Mouse (Mus musculus): ENCODE measurements at regions not wholly inside any gene's neighbourhood (a gene's known extent, or its start where the extent isn't known, plus 50 kb on each side); places are given as distances from the start of the nearest gene placed in this dataset.

DNA sequence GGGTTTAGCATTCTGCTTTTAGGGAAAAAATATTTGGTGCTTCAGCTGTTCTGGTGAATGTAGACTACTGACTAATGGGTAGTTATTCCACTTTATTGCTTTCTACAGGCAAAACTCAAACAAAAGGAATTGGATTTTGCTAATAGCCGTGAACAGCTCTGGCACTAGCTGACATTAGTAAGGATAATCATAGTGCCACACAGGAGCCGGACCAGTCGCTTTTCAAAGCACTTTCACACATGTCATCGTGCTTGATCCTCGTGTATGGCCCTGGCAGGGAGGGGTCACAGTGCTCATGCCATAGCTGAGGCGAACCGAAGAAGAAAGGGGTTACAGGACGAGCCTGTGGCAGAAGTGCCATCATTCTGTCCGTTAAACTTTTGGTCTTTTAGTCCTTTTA lies 153.2 kb upstream of the Atp5g3 start:
- no peaks in the 10 kb centered on the region for H3K79me2 ChIP-seq (replicated peaks; ENCODE audit: control insufficient read depth, extremely low read depth, insufficient read depth, poor library complexity, severe bottlenecking)
- no peaks in the 10 kb centered on the region for H3K9me3 ChIP-seq (replicated peaks; ENCODE audit: low read length)
- H3K9ac ChIP-seq (ENCODE audit: insufficient read depth, low read depth): no peak overlapping the region
- DNase-seq (ENCODE audit: extremely low read depth): no peak
- H3K27me3 ChIP-seq (replicated peaks): no peaks in the 10 kb centered on the region
- in situ Hi-C loops (cut with MboI; ENCODE audit: low pct_ligation_motif_present, low pct_unique_long_range_greater_than_20kb, low sequenced_read_pairs) (loop anchor here (10.0 to 25.0 kb wide), 2 partner anchors 198 to 600 kb away; partner anchors contain the start of gene Hoxd13), dilution Hi-C loops (cut with MboI; ENCODE audit: extremely low pct_ligation_motif_present, extremely low pct_unique_long_range_greater_than_20kb, low sequenced_read_pairs) (no loop called here)
- H3K4me3 ChIP-seq (replicated peaks in 1 of 3; ENCODE audit: low read depth in 2 of 3, low read length in 2 of 3, poor library complexity in 1 of 3): no peak overlapping the region
- H3K4me2 ChIP-seq (ENCODE audit: insufficient read depth, low read depth, poor library complexity, severe bottlenecking): no peak overlapping the region
- H3K27ac ChIP-seq (ENCODE audit: insufficient read depth, low read depth): no peak overlapping the region
- TF ChIP-seq TBP (conservative IDR thresholded peaks at IDR 0.05; ENCODE audit: low read depth, low read length) (no peak), KAT2A (IDR thresholded peaks at IDR 0.05; ENCODE audit: insufficient replicate concordance, low read length) (no peak), MAFK (IDR thresholded peaks at IDR 0.05; ENCODE audit: insufficient replicate concordance, low read length) (no peak), RCOR1 (conservative IDR thresholded peaks at IDR 0.05; ENCODE audit: low read depth, low read length) (no peak)
- no peaks in the 10 kb centered on the region for H3K4me1 ChIP-seq (ENCODE audit: control insufficient read depth in 1 of 2, insufficient read depth in 2 of 2)
- H3K36me3 ChIP-seq (replicated peaks in 1 of 2; ENCODE audit: control insufficient read depth in 1 of 2, insufficient read depth in 1 of 2, low read length in 1 of 2): no peaks in the 10 kb centered on the region

DNA sequence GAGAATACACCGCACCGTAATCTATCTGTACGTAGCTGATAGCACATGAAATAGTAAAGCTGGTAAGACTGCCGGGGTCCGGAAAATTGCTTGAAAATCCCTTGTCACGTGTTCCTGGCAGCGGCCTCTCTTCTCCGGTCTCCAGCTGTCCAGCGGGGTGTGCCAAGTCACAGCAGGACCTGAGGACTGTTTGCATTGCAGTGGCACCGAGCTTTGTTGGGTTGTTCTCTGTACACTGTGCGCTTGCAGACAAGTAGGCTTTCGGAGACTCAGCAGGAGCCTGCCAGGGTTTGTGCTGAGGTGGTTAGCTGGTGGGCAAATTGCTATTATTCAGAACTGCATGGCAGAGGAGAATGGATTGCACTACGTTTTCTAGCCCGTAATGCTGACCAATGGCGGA lies 152.7 kb upstream of the Atp5g3 start:
- Histone ChIP-seq H3K4me2 (ENCODE audit: insufficient read depth, low read depth, poor library complexity, severe bottlenecking) (no peak overlapping the region), H3K27me3 (replicated peaks) (no peaks in the 10 kb centered on the region), H3K4me1 (ENCODE audit: control insufficient read depth in 1 of 2, insufficient read depth in 2 of 2) (no peaks in the 10 kb centered on the region), H3K36me3 (replicated peaks in 1 of 2; ENCODE audit: control insufficient read depth in 1 of 2, insufficient read depth in 1 of 2, low read length in 1 of 2) (no peaks in the 10 kb centered on the region), H3K27ac (ENCODE audit: insufficient read depth, low read depth) (no peak overlapping the region), H3K9me3 (replicated peaks; ENCODE audit: low read length) (no peaks in the 10 kb centered on the region), H3K4me3 (replicated peaks in 1 of 3; ENCODE audit: low read depth in 2 of 3, low read length in 2 of 3, poor library complexity in 1 of 3) (no peak overlapping the region), H3K79me2 (replicated peaks; ENCODE audit: control insufficient read depth, extremely low read depth, insufficient read depth, poor library complexity, severe bottlenecking) (no peaks in the 10 kb centered on the region), H3K9ac (ENCODE audit: insufficient read depth, low read depth) (no peak overlapping the region)
- DNase-seq (ENCODE audit: extremely low read depth): no peak
- in situ Hi-C loops (cut with MboI; ENCODE audit: low pct_ligation_motif_present, low pct_unique_long_range_greater_than_20kb, low sequenced_read_pairs) (loop anchor here (10.0 to 25.0 kb wide), 2 partner anchors 199 to 601 kb away; partner anchors contain the start of gene Hoxd13), dilution Hi-C loops (cut with MboI; ENCODE audit: extremely low pct_ligation_motif_present, extremely low pct_unique_long_range_greater_than_20kb, low sequenced_read_pairs) (no loop called here)
- no peak for TF ChIP-seq ETS1 (conservative IDR thresholded peaks at IDR 0.05; ENCODE audit: low read depth, low read length)
- TF ChIP-seq POLR2AphosphoS2 (IDR thresholded peaks at IDR 0.05; ENCODE audit: low read depth, low read length): no peak
- no peak for TF ChIP-seq UBTF (IDR thresholded peaks at IDR 0.05; ENCODE audit: low read depth, low read length)
- no peak for TF ChIP-seq HCFC1 (IDR thresholded peaks at IDR 0.05; ENCODE audit: low read depth, low read length)
- TF ChIP-seq ELF1 (IDR thresholded peaks at IDR 0.05; ENCODE audit: low read depth, low read length): no peak
- no peak for TF ChIP-seq CHD1 (IDR thresholded peaks at IDR 0.05; ENCODE audit: low read depth, low read length)
- no peak for TF ChIP-seq ZMIZ1 (IDR thresholded peaks at IDR 0.05; ENCODE audit: low read depth, low read length)
- no peak for TF ChIP-seq E2F4 (IDR thresholded peaks at IDR 0.05; ENCODE audit: insufficient replicate concordance, low read depth, low read length)
- no peak for TF ChIP-seq IRF4 (IDR thresholded peaks at IDR 0.05; ENCODE audit: low read depth, low read length)
- TF ChIP-seq MAZ (IDR thresholded peaks at IDR 0.05; ENCODE audit: low read depth, low read length): no peak
- TF ChIP-seq EP300 (IDR thresholded peaks at IDR 0.05; ENCODE audit: low read length): no peak
- no peak for TF ChIP-seq MYC (IDR thresholded peaks at IDR 0.05; ENCODE audit: low read depth, low read length)
- no peak for TF ChIP-seq MEF2A (IDR thresholded peaks at IDR 0.05; ENCODE audit: borderline replicate concordance, low read depth, low read length)
